Mouse (Mus musculus): ENCODE measurements at regions not wholly inside any gene's neighbourhood (a gene's known extent, or its start where the extent isn't known, plus 50 kb on each side); places are given as distances from the start of the nearest gene placed in this dataset.
"Not testable (repeated sequence)": the region's sequence is repeated elsewhere in the genome, so short reads cannot be mapped to it uniquely, and the experiment has no call there.

DNA sequence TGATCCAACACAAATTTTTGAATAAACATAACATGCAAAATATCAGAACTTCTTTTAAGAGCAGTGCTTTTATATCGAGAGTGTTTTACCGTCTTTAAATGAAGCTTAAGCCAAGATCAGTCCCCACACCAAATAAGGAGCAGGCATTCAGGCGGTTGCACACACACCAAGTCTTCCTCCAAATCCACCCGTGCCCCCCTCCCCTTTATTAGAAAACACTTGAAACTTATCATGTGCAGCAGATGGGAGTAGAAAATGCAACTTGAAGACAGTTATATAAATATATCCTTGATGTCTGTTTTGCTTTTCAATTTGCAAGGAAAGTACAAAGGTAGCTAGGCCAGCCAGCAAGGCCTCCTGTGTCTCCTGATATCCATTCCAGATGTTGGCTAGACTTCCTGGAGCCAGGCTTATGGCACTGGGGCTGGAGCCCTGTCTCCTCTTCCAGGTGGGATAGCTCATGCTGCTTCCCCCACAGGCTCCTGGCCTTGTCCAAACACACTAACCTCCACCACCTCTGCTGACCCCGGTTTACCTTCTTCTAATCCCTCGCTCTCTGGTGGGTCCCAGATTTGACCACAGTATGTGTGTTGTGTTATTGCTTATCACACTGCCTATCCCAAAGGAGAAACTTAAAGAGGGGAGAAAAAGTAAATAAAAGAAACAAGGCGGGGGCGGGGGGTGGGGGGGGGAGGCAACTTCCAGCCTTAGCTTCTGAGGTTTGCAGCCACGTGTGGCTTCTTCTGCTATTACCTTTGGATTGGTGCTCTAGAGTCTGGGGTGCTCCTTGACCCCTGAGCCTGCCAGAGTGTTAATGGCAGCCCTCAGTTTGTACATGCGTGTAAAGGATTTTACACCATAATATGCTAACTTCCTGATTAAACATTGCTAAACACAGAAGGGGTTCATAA lies 437.0 kb upstream of the Id2 start:
- peak; percentile 14 for DNase-seq (ENCODE audit: low spot score)
- intact Hi-C loops (cut with DNase I) = no loop called here

DNA sequence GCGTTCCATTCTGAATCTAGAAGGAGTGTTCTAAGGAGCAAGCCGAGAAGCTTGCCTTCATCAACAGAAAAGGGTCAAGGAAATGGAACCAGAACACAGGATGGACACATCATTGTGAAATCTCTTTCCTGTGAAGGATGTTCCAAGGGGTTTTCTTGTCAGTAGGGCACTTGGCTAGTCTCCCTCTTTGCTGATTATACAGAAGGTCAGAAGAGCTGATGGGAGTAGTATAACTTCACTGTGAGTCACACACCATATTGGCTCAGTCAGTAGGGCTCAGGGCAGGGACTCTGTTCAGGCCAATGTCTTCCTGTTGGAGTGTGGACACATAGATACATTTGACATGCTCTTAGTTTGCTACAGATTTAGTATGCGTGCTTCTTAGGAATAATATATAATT lies 433.5 kb upstream of the Id2 start:
- intact Hi-C loops (cut with DNase I) = no loop called here
- no peak for DNase-seq (ENCODE audit: low spot score)

DNA sequence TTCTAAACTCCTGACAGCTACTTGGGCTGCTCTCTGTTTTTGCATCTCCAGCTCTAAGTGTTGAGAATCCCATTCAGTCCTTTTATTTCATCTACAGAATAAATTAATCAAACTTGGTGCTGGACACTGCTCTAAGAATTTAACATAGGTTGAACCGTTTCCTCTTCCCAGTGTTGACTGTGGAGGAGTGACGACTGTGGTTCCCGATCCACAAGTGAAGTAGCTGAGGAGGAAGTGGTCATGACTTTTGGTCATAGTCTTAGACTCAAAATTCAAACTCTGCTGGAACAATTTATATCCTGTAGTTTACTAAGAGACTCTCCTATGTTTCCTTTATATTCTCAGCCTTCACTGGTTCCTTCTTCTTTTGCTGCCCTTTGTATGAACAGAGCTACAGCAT lies 432.6 kb upstream of the Id2 start:
- no peak for DNase-seq (ENCODE audit: low spot score)
- intact Hi-C loops (cut with DNase I) = no loop called here

DNA sequence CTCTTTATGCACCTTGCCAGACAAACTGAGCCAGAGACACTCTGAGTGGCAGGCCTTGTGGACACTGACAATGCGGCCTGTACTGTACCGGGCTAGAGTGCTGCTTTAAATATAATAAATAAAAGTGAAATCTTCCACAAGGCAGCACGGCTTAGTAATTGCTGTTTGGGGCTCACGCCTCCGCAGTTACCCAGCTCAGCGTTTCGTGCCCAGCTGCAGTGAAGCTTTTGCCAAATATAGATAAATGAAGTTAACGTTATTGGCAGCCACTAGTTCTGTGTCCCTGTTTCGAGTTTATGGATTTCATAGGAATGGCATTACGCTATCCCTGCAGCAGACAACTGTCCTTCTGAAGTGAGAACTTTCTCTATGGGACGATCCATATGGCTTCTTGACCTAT lies 429.7 kb upstream of the Id2 start:
- intact Hi-C loops (cut with DNase I) = no loop called here
- DNase-seq (ENCODE audit: low spot score) = no peak

DNA sequence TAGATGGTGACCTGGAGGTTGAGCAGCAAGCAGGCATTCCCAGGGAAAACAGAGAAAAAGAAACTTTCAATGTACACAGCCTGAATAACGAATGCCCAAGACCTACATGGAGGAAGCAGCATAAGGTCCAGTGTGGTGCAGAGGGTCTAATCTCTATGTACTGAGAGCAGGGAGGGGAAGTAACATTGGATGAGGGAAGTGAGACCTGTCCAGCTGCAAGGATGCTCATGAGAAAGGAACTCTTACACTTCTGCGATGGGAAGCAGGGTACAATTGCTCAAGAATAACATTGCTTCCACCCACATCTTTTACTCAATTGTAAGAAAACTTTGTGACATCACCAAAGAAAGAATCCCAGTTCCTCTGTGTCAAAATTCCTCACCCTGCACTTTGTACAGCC lies 419.8 kb upstream of the Id2 start:
- DNase-seq (ENCODE audit: low spot score) = no peak
- intact Hi-C loops (cut with DNase I) = no loop called here

DNA sequence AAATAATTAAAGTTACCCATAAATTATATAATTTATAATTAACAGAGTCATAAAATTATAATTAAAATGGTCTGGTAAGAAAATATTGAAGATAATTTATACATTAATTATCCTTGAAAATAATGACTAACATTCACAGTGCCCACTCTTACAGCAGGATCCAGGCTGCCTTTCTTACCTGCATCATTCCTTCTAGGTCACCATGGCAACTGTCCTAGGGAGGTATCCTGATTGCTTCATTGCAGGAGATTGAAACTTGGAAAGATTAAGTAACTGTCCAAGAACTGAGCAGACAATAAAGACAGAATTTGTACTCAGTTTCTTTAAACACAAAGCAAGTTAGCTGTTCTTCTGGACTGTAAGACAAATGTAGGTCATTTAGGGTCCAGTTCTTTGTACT lies 416.7 kb upstream of the Id2 start:
- DNase-seq (ENCODE audit: low spot score) = no peak
- intact Hi-C loops (cut with DNase I) = no loop called here

DNA sequence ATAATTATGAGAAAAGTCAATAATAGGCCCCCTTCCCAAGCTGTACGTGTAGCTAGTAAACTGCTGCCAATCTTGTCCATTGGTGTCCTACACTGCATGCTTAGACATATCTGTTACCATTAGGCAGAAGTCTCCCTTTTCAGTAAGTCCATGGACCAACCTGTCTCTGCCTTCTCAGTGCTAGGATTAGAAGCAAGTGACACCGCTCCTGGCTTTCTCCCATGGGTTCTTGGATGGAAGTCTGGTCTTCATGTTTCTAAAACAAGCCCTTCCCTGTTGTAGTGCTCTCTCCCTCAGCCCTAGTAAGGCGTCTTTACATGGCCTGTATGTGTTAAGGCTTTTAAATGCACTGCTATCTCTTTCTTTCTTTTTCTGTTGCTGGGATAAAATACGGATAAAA lies 412.7 kb upstream of the Id2 start:
- no peak for DNase-seq (ENCODE audit: low spot score)
- intact Hi-C loops (cut with DNase I) = no loop called here

DNA sequence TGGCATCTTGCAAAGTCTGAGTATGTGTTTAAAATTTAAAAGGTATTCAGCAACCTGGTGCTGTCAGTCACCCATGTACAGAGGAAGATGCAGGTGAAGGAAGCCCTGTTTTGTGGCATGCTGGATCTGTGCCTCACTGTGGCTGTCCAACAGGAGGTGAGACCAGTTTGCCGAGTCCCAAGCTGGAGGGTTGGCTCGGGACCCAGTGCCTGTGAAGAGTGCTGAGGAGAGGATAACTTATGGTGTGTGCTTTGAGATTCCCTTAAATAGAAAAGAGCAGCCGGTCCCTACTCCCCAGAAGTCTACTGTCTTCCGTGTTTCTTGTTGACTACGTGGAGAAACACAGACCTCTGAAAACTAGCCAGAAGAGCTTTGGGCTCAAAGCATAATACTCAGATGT lies 396.3 kb upstream of the Id2 start:
- intact Hi-C loops (cut with DNase I) = no loop called here
- no peak for DNase-seq (ENCODE audit: low spot score)

DNA sequence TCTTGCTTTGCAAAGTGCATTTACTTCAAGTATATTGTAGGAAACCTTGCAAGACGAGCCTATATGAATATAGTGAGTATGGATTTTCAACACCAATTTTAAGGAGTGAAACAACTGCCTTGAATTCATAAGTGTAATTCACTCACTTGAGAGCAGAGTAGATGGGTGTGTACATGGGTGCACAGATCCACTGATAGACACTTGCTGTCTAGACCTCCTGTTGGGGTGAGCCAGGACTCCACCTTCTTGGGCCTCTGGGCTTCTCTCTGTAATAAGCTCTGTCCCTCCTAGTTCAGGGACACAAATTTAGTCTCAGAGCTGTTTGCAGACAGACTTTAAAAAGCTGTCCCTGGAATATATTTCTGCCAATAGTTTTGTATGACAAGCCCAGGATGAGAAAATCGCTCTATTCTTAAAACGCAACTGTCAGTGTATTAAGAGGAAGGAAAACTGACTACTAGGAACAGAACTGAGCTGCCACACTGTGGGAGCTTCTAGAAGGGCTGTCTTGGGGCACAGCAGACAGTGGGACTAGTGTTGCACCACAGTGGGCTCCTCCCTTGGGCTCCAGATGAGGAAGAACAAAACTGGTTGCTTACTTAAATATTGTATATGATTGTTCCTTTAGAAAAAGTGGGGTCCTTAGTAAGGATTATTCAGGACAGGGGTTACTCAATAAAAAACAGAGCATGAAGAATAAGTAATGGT lies 395.7 kb upstream of the Id2 start:
- intact Hi-C loops (cut with DNase I) = no loop called here
- DNase-seq (ENCODE audit: low spot score) = no peak

DNA sequence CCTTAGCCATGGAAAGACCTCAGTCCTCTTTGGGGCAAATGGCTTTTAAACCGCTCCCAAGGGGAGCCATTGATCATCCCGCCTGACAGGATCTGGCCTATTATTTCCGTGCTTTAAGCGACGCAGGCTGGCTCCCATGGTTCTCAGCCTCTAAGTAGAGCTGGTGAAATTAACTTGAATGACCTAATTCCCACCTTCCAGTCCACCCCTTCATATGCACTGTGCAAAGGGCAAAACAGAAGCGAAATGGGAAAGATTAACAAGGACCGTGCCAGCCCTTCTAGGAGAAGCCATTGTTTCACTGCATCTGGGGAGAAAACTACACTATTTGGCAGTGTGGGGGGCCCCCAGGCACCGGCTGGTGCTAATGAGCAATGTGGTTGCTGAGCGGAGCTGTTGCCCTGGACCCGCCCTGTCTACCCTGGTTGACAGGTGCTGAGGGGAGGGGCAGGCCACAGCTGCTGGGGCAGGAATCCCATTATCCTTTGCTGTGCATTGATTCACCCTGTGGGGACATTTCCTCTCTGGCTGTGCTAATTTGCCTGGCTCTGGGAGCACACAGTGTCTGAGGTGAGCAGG lies 378.3 kb upstream of the Id2 start:
- DNase-seq (ENCODE audit: low spot score) = no peak
- intact Hi-C loops (cut with DNase I) = no loop called here

DNA sequence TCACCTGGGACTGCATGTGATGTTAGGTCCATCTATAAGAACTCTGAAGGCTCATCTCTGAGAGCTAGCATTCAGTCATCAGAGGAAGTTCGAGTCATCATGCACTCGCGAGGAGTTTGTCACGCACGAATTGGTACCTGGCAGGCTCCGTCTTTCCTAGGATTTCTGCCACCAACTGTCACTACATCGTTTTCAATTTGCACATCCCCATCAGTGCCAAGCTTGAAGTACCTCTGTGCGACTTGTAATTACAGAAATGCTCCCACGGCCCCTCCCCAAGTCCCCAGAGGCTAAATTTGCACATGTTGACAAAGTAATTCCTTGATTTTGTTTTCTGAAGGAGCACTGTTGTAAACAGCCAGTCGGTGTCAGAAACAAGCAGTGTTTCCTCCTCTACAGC lies 372.2 kb upstream of the Id2 start:
- DNase-seq (ENCODE audit: low spot score) = no peak
- intact Hi-C loops (cut with DNase I) = no loop called here

DNA sequence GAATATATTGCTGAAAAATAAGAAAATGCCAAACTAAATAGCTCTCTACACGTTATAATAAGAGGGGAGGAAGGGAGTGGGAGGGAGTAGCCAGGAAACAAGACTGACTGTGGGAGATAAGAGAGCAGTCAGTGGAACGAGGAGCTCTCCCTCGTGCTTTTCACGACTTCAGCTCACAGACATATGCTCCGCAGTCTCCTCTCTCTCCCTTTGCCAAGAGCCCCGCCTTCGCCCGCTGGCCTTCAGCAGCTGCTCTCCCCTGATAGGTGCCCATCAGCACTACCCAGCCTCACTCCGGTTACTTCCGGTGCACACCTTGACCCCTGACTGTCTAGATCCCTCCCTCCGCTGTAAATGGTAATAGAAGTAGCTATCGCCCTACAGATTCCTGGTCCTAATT lies 370.8 kb upstream of the Id2 start:
- no peak for DNase-seq (ENCODE audit: low spot score)
- intact Hi-C loops (cut with DNase I) = no loop called here

DNA sequence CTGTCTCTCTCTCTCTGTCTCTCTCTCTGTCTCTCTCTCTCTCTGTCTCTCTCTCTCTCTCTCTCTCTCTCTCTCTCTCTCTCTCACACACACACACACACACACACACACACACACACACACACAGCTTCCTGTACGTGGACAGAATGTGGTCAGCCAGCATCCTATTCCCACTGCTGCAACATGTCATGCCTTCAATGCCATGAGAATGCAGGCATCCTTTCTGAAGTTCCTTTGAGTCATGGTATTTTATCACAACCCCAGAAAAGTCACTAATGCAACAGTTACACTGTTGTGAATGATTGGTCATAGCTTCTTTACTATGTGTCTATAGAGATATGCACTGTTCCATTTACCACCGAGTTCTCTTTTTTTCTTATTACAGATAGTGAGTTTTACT lies 365.8 kb upstream of the Id2 start:
- not testable (repeated sequence) for DNase-seq (ENCODE audit: low spot score)

DNA sequence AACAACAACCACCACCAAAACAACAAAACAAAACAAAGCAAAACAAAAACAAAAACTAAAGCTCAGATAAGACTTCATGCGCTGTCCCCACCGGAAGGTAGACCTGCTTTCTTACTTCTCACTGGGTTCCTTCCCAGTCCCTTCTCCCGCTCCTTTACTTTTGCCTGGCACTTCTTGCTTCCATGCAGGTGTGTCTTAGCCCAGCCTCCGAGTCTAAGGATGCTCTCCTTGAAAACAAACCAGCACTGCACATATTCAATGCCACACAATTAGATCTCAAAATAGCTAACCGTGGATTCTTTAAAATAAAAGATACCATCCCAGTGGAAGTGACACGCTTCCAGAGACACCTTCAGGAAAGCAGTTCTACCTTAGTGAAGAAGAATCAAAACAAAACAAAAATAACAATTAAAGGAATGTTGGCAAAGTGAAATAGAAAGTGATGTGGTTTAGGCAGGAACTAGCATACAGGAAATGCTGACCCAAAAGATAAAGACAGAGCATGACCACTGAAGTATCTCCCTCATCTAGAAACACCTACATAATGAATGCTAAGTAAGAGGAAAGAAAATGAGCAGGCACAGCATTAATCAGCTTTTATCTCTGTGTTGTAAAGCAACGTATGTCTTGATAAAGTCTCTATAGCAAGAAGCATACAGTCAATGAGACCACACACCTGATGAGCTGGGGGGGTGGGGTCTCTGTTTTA lies 358.5 kb upstream of the Id2 start:
- intact Hi-C loops (cut with DNase I) = no loop called here
- DNase-seq (ENCODE audit: low spot score) = no peak

More for the DNA sequence above, 365.8 kb upstream of the Id2 start:
- intact Hi-C loops (cut with DNase I) = not testable (repeated sequence)

DNA sequence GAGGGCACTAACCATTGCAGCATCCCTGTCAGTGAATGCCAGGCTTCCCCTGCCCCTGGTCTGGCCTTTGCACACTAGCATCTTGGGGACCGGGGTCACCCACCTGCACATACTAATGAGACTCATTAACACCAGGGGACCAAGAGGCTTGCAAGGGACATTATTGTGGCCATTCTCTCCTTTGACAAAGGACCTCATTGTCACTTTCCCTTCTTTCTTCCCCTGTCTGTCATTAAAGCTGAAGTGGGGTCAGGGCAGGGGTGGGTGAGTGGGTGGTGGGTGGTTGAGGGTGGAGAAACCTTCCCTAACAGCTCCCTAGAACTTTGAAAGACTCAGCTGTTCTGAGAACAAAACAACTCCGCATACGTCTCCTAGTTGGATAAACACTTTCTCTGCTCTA lies 356.4 kb upstream of the Id2 start:
- intact Hi-C loops (cut with DNase I) = no loop called here
- DNase-seq (ENCODE audit: low spot score) = no peak

DNA sequence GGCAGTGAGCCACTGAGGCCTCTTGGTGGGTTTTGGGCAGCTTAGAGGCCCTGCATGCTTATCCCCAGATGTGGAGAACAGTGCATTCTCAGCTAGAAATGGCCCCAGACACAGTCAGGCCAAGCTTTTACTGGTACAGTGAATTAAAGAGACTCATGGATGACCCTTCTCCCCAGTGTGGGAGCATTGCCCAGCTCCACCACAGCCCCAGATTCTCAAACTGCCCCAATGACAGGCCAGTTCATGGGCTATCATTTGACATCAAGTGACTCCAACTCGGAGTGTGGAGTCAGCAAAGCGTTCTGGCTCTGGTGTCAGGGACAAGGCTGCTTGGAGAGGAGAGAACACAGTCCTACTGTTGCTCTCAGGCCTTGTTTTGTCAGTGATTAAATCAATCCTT lies 354.2 kb upstream of the Id2 start:
- intact Hi-C loops (cut with DNase I) = no loop called here
- DNase-seq (ENCODE audit: low spot score) = no peak

DNA sequence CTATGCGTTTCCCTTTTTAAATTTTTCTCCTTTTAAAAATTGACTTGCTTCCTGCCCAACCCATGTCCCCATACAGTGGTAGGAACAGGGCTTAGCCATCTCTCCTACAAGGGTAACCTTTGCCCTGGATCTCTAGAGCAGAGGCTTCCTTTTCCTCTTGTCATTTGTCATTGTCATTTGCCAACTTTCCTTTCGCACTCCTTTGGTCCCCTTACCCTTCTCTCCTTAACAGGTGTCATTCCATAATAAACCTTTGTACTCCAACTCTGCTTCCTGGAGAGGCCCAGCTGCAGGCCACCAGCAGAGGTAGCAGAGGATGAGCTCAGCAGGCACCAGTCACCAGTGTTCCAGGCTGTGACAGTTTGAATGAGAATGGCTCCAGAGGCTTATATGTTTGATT lies 347.4 kb upstream of the Id2 start:
- intact Hi-C loops (cut with DNase I) = no loop called here
- DNase-seq (ENCODE audit: low spot score) = no peak

DNA sequence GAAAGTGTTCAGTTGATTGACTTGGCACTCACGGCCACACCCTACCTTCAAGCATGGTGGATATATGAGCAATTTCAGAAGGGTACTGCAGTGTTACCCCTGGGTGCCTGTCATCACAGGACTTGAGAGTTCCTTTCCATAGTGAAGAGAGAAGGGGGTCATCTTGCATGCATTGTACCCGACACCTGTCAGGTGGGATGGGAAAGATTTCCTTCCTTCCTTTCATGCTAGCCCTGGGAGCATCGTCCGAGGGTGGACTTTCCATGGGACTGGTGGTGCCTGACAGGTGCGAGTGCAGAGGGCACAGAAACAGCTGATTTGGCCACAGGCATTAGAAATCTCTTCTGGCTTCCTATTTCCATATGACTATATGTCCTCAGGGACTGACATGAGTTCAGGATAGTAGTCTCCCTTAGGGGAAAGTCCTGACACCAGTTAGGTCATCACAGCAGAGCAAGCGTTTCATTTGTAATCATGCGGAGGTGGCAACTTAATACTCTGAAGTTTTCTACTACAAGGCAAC lies 342.1 kb upstream of the Id2 start:
- intact Hi-C loops (cut with DNase I) = no loop called here

DNA sequence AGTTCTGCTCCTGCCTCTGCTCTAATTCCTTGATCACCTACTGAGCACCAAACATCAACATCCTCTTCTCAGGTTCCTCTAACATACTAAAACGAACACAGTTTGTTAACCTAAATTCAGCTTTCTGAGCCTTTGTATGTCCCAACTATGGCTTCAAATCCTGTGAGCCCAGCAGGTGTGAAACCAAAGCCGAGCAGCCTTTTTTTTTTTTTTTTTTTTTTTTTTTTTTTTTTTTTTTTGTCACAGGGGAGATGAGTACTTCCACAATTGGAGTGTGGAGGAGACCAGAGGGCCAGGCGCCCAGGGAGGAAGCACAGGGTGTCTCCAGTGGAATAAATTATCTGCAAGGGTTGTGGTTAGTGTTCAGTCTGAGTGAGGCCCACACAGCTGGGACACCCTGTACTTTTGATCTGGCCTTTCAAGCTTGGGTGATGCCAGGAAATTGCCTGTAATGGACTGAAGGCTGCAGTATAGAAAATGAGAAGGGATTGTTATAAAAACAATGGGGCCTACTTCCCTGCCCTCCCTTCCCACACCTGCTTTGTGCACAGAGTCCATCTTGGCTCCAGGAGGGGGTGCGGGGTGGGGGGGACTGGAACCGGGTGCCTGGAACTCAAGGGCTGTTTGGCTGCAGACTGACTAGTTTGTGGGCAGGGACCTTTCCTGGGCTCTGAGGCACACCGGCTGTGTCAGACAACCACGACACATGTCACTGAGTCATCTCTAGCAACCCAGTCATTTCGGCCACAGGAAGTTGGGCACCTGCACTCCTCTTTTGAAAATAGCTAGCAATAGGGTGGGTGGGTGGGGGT lies 341.5 kb upstream of the Id2 start:
- peak; percentile 2 for DNase-seq (ENCODE audit: low spot score)
- intact Hi-C loops (cut with DNase I) = no loop called here

More for the DNA sequence above, 342.1 kb upstream of the Id2 start:
- no peak for DNase-seq (ENCODE audit: low spot score)

DNA sequence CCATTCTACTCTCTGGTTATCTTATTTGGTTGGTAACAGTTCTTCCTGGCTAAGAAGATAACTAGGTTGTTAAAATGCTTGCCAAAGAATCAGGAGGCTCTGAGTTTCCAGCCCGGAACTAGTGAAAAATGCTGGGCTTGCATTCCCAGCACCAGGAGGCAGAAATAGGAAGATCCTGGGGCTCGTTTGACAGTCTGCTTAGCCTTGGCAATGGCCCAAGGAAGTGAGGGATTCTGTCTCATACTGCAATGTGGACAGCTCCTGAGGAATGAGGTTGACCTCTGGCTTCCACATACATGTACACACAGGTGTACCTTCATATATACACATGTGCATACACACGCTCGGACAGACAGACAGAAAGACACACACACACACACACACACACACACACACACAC lies 340.6 kb upstream of the Id2 start:
- intact Hi-C loops (cut with DNase I) = no loop called here
- no peak for DNase-seq (ENCODE audit: low spot score)
